Mouse (Mus musculus) spleen, adult 2 months (tissue): ENCODE measurements around the gene Paqr4. TPM values are rescaled to one million over a fixed set of nuclear protein-coding genes. Genes with fewer than 3 reads are reported as not detected.

Experiments
- DNase-seq, 2 experiments: peaks; one replicate each; pipeline versions ENCODE4 v3.0.0 to v3.0.0-alpha.2; 2012 to 2021; ENCODE audit warnings: low spot score in 2 of 2, low read depth in 1 of 2
- H3K27ac ChIP-seq: fragments of 200-500 bp; 2 replicates; pipeline ENCODE4 v1.5.1; 2012; ENCODE audit warnings: low read length, inconsistent platforms; ENCODE audit not compliant: insufficient read depth
- H3K27me3 ChIP-seq: fragments of 200-500 bp; 2 replicates; pipeline ENCODE4 v1.6.1; 2012; ENCODE audit warnings: mild to moderate bottlenecking, moderate library complexity, low read length, inconsistent platforms; ENCODE audit not compliant: control insufficient read depth, insufficient read depth
- H3K36me3 ChIP-seq: fragments of 200-500 bp; 2 replicates; pipeline ENCODE4 v1.6.1; 2012; ENCODE audit warnings: mild to moderate bottlenecking, low read length, inconsistent platforms; ENCODE audit not compliant: control insufficient read depth, insufficient read depth
- H3K4me1 ChIP-seq: fragments of 200-500 bp; 2 replicates; pipeline ENCODE4 v1.6.1; 2011; ENCODE audit warnings: inconsistent platforms; ENCODE audit not compliant: control insufficient read depth, insufficient read depth, insufficient read length
- H3K4me3 ChIP-seq: fragments of 200-500 bp; 2 replicates; pipeline ENCODE4 v1.5.1; 2011; ENCODE audit warnings: mild to moderate bottlenecking, inconsistent platforms; ENCODE audit not compliant: insufficient read depth, insufficient read length; ENCODE audit errors: extremely low read depth
- CTCF ChIP-seq: fragments of 200-500 bp; IDR thresholded peaks from 2 replicates; pipeline ENCODE4 v1.5.1; 2011; ENCODE audit warnings: mild to moderate bottlenecking, inconsistent platforms; ENCODE audit not compliant: insufficient read depth, insufficient read length, insufficient replicate concordance; ENCODE audit errors: extremely low read depth
- POLR2A ChIP-seq: fragments of 200-500 bp; IDR thresholded peaks from 2 replicates; pipeline ENCODE4 v1.6.1; 2011; ENCODE audit warnings: low read depth, low read length, inconsistent platforms
- WGBS: fragments of 180-500 bp; shearing (Covaris S2); methylation state at CpG from one replicate; pipeline ENCODE4 v1.1.7; 2018; 5-methylcytosine and 5-hydroxymethylcytosine counted together
- polyA plus RNA-seq: library from polyadenylated mRNA; depleted of rRNA; stranded (reverse); fragments of >200 nt; gene quantifications from 2 replicates; pipeline ENCODE4 v1.2.3, GENCODE M21; 2012

Paqr4 gene
- polyA plus RNA-seq, 1 experiment, result 13.8 TPM

DNA sequence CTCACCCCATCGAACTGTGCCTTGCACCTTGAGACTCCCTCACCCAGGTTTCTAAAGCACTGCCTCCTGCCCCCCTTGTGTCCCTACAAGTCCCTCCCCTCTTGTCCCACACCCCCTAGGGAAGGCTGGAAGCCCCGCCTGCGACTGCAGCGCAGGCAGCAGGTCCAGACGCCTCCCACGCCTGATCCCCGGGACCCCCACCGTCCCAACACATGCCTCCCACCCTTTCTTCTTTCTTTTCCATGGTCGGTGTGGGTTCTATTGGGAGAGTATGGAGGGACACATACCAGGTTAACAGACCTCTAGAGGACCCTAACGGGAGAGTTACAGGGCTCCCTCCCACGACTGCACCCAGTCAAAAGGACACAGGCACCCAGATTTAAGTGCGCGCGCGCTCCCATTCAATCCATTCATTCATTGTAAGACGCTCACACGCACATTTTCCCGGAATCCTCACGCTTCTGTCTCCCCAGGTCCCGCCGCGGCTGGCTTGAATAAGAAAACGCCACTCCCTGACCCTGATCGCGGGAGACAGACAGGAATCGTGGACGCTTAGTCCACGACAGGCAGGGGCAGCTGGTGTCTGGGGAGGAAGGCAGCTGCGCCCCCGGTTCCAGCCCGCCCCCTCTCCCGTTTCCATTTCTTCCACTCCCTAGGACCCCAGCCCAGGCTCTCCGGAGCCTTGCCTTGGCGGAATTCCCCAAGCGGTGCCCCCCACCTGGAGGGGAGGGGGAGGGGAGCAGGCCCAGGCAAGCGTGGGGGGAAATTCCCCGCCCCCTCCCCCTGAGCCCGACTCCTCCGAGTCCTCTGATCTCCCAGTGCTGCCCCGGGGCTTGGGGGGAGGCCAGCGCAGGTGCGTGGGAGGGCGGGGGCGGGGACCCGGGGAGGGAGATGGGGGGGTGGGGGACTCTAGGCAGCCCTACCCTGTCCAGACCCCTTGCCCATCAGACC, 4.9 kb upstream of the Paqr4 start, which contains the start of gene Kremen2:
Gene Kremen2 (minus strand): TSS at position 533 of the 951 bp plus-strand sequence.
- peaks cover 23% of the 10 kb centered on the region for H3K4me1 ChIP-seq
- peaks cover 21% of the 10 kb centered on the region for H3K27me3 ChIP-seq
- no peak within 1 kb of the TSS; the same call in 1 of the 2 replicates for H3K4me3 ChIP-seq
- H3K36me3 ChIP-seq, result no peaks in the 10 kb centered on the region
- DNase-seq, result no peak
- TF ChIP-seq CTCF (no peak), POLR2A (no peak)
- 6% methylated on average over 44 of the region's 45 CpGs for WGBS
- H3K27ac ChIP-seq, result no peak within 1 kb of the TSS

DNA sequence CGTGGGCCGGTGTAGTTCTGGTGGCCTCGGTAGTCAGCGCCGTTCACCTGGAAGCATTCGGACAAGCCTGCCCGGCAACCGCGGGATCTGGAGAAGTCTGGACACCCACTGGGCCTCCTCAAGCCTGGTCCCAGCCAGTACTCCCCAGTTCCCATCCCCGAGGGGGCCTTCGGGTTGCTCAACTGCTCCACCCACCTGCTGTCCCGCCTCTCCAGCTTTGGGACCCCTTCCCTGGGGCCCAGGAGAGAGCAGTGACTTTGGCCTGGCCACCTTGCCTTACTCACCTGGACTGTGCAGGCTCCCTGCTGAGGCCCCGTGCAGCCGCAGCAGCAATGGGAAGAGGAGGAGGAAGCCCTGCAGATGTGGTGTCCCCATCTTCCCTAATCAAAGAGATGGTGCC, 4.0 kb upstream of the Paqr4 start:
- H3K4me1 ChIP-seq, result peaks cover 23% of the 10 kb centered on the region
- H3K4me3 ChIP-seq, result no peak overlapping the region
- WGBS, result 17% methylated on average over 14 of the region's 14 CpGs
- TF ChIP-seq CTCF (no peak), POLR2A (no peak)
- no peak overlapping the region for H3K27ac ChIP-seq
- H3K27me3 ChIP-seq, result peaks cover 26% of the 10 kb centered on the region
- H3K36me3 ChIP-seq, result no peaks in the 10 kb centered on the region
- DNase-seq, result no peak

DNA sequence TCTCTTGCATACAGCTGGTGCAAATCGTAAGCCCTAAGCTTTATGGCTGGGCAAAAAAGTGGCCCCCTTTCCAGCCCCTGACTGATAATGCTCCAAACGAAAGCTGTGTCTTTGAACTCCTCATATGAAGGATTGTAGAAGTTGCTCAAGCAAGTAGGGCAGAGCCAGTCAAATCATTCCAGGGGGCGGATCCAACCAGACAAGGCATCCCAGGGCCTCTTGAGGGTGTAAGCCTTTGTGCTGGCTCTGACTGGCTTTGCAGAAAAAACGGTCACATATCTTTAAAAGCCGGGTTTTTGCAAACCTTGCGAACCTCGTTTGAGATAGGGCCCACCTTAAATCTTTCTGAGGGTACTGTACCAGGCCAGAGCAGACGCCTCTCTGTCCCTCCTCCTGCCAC, 3.4 kb upstream of the Paqr4 start:
- Histone ChIP-seq H3K4me1 (peaks cover 26% of the 10 kb centered on the region), H3K27ac (no peak overlapping the region), H3K4me3 (no peak overlapping the region), H3K27me3 (peaks cover 31% of the 10 kb centered on the region), H3K36me3 (no peaks in the 10 kb centered on the region)
- TF ChIP-seq CTCF (no peak), POLR2A (no peak)
- DNase-seq, result no peak
- 53% methylated on average over 8 of the region's 8 CpGs for WGBS

DNA sequence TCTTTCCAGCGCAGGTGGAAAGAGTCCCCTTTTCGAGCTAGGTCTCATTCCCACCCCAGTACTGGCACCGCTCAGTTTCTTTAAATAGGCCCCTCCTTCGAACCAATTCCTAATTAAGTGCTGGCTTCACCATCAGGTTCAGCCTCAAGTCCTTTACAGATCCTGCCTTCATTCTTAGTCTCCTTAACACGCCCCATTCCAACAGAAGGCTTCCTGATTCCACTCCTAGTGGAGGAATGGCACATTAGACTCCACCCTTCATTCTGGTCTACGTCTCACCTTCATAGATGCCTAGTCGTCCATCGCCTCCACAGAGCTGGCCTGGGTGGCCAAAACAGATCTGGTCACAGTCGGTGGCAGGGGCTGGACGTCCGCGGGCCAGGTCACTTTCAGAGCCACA, 2.3 kb upstream of the Paqr4 start:
- Histone ChIP-seq H3K4me3 (no peak overlapping the region), H3K36me3 (no peaks in the 10 kb centered on the region), H3K4me1 (peaks cover 23% of the 10 kb centered on the region), H3K27ac (no peak overlapping the region), H3K27me3 (peaks cover 33% of the 10 kb centered on the region)
- WGBS, result 80% methylated on average over 12 of the region's 12 CpGs
- TF ChIP-seq CTCF, result no peak
- TF ChIP-seq POLR2A, result no peak
- DNase-seq, result no peak

DNA sequence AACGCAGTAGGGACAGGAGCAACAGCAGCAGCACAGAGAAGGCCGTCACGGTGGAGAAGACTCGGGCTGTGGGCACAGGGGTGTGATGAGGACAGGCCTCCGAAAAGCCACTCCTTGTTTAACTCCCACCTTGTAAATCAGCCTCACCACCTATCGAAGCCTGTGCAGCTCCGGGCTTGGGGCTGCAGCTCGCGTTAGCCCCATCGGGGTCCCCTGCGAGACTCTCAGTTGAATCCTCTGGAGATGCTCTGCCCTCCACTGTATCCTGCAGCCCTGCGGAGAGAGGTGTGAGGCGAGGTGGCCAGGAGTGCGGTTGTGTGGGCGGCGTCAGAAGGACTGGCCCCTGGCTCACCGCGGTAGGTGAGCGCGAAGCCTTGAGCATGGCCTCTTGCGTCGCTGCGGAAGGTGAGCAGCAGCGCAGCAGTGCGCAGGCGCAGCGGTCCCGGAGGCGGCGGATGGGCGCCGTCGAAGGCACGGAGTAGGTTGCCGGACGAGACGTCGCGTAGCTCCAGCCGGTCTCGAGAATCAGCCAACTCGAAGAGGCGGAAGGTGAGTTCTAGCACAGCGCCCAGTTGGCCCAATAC, 1.6 kb upstream of the Paqr4 start:
- Histone ChIP-seq H3K27me3 (peaks cover 33% of the 10 kb centered on the region), H3K27ac (no peak overlapping the region), H3K36me3 (no peaks in the 10 kb centered on the region), H3K4me1 (peaks cover 23% of the 10 kb centered on the region), H3K4me3 (peak overlapping the region; percentile 38; the same call in 1 of the 2 replicates)
- WGBS, result 13% methylated on average over 44 of the region's 44 CpGs
- TF ChIP-seq POLR2A (no peak), CTCF (no peak)
- peak in 1 of 2 experiments; percentile 44 for DNase-seq

DNA sequence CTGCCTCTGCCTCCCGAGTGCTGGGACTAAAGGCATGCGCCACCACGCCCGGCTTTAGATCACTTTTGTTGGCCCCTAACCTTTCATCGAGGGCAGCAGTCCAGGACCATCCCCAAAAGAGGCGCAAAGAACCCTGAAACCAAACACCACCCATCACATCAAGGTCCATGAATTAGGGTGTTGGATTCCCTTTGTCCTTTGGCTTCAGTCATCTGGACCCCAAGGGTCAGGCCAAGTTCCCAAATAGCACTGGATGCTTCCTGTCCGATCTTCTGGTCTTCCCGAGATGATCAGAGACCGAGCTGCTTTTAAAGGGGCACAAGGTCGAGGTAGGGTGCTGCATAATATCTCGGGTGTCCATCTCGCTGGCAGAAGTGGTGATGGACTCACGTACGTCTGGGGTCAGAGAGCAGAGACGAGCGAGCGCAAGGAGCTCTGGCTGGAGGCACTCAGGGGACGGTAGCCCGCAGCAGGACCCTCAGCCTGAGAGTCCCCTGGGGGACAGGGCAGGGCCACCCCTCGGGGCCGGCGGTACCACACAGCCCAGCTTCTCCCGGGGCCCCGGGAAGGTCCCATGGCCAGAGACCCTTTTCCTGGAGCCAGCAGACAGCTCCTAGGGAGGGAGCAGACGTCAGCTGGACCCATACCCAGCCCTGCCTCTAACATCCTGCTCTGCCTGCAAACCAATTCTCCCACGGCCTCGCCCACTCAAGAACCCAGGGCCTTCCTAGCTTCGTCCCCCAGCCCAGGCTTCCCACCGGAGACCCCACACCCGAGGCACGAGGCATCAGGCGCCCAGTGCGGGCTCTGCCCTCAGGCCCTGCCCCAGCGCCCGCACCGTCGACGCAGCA, 917 bp upstream of the Paqr4 start:
- Histone ChIP-seq H3K27ac (no peak overlapping the region), H3K4me3 (no peak overlapping the region), H3K36me3 (no peaks in the 10 kb centered on the region), H3K4me1 (peaks cover 20% of the 10 kb centered on the region), H3K27me3 (peaks cover 33% of the 10 kb centered on the region)
- DNase-seq, result no peak
- no peak for TF ChIP-seq CTCF
- no peak for TF ChIP-seq POLR2A
- WGBS, result 52% methylated on average over 38 of the region's 38 CpGs
